Mouse (Mus musculus) forebrain, embryonic 15.5 days (tissue): ENCODE results near the gene Gtpbp10. TPM values are rescaled to one million over a fixed set of nuclear protein-coding genes. Genes with fewer than 3 reads are reported as not detected.

Source experiments
- ATAC-seq: fragments of 200-750 bp; cut with Nextera tagmentation; replicated peaks from 2 replicates; pipeline ENCODE4 v1.8.0; 2017; ENCODE audit warnings: mild to moderate bottlenecking, moderate TSS enrichment, moderate library complexity
- H3K27ac ChIP-seq: fragments of 300-500 bp; sonication (generic); replicated peaks from 2 replicates; pipeline ENCODE4 v1.5.1; 2015; ENCODE audit warnings: mild to moderate bottlenecking, inconsistent platforms
- H3K27me3 ChIP-seq: fragments of 300-500 bp; sonication (generic); 2 replicates; pipeline ENCODE4 v1.6.1; 2015; ENCODE audit warnings: inconsistent platforms
- H3K36me3 ChIP-seq: fragments of 300-500 bp; sonication (generic); 2 replicates; pipeline ENCODE4 v1.6.1; 2015; ENCODE audit warnings: mild to moderate bottlenecking, inconsistent platforms
- H3K4me1 ChIP-seq: fragments of 300-500 bp; sonication (generic); 2 replicates; pipeline ENCODE4 v1.6.1; 2015; ENCODE audit warnings: inconsistent platforms
- H3K4me2 ChIP-seq: fragments of 300-500 bp; sonication (generic); replicated peaks from 2 replicates; pipeline ENCODE4 v1.6.1; 2015; ENCODE audit warnings: mild to moderate bottlenecking, inconsistent platforms
- H3K4me3 ChIP-seq: fragments of 300-500 bp; sonication (generic); 2 replicates; pipeline ENCODE4 v1.5.1; 2015; ENCODE audit warnings: mild to moderate bottlenecking, inconsistent platforms
- H3K9ac ChIP-seq: fragments of 300-500 bp; sonication (generic); replicated peaks from 2 replicates; pipeline ENCODE4 v1.6.1; 2015; ENCODE audit warnings: mild to moderate bottlenecking, inconsistent platforms
- H3K9me3 ChIP-seq: fragments of 300-500 bp; sonication (generic); 2 replicates; pipeline ENCODE4 v1.6.1; 2016; ENCODE audit warnings: inconsistent platforms
- WGBS: fragments of 180-500 bp; shearing (Covaris S2); methylation state at CpG from one replicate; pipeline ENCODE4 v1.1.7; 2015; ENCODE audit warnings: mixed read lengths; 5-methylcytosine and 5-hydroxymethylcytosine counted together
- polyA plus RNA-seq: library from polyadenylated mRNA; unstranded; fragments of >200 nt; fragmentation: Nextera tagmentation; extraction: Ambion mirVana; gene quantifications from 2 replicates; pipeline ENCODE4 v1.2.1, GENCODE M21; 2015

The Gtpbp10 gene
- polyA plus RNA-seq, 1 experiment from 2014 or later = 27.9 TPM

DNA sequence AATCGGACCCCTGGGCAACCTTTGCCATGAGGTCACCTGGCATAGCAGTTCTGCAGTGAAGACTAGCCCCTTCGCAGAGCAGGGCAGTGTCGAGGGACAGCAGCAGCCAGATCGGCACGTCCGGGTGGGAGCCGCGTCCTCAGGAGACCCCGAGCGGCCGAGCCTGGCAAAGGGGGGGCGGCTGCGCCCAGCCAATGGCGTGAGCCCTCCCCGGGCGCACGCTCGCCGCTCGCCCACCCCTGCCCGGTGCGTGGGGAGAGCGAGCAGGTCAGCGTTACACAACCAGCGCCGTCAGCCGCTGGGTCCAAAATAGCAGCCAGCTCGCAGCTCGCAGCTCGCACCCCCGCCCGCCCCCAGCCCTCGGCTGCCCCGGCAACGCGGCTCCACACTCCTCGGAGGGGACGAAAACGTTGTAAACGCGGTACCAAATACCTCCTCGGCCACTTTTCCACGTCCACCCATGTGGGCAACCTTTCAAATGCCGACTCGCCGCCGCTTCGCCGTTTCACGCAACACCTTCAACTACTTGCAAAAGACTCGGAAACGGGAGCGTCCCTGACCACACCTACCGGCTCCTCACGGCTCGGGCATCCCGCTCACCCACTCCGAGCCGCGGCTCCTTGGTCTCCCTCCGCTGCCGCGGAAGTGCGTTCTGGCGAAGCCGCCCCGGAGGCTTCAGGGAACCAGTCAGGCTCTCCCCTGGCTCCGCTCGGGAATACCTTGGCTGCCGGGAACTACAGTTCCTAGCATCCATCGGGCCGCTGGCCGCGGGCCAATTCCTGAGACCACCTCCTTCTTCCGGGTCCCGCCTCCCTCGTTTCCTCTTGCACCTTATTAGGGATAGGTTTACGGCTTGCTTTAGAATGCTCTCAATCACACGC lies 44.9 kb downstream of the Gtpbp10 start, which contains the start of gene Cldn12:
Gene Cldn12 (minus strand): TSS at position 763 of the 881 bp plus-strand sequence.
- Histone ChIP-seq H3K4me1 (peaks cover 20% of the 10 kb centered on the region; the same call in 1 of the 2 replicates), H3K27ac (peak within 1 kb of the TSS; percentile 91), H3K9me3 (no peaks in the 10 kb centered on the region), H3K27me3 (no peaks in the 10 kb centered on the region), H3K36me3 (no peaks in the 10 kb centered on the region), H3K4me2 (peak within 1 kb of the TSS; percentile 81), H3K4me3 (peak within 1 kb of the TSS; percentile 66), H3K9ac (peak within 1 kb of the TSS; percentile 71)
- under 1% methylated on average over 79 of the region's 79 CpGs for WGBS
- peak; percentile 98 for ATAC-seq

DNA sequence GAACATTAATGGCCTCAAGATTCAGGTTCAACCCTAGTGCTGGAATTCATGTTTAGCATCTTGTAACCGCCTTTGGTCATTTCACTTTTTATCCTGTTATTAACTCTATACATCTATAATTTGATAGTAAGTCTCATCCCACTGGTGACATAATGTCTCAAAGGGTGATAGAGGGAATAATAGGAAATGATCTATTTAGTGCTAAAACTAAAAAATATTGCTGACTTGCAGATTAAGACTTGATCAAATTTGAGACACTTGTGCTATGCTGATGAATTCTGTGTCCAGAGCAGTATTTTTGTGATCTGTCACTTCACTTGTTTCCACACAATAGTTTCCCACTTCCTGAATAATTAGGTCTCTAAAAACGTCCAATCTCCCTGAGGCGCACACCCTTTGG lies 47.9 kb downstream of the Gtpbp10 start:
- Histone ChIP-seq H3K36me3 (no peaks in the 10 kb centered on the region), H3K4me1 (peaks cover 33% of the 10 kb centered on the region), H3K4me2 (no peak overlapping the region), H3K9me3 (no peaks in the 10 kb centered on the region), H3K27ac (no peak overlapping the region), H3K4me3 (no peak overlapping the region), H3K9ac (no peak overlapping the region), H3K27me3 (no peaks in the 10 kb centered on the region)
- WGBS = 65% methylated on average over 3 of the region's 3 CpGs
- ATAC-seq = no peak

DNA sequence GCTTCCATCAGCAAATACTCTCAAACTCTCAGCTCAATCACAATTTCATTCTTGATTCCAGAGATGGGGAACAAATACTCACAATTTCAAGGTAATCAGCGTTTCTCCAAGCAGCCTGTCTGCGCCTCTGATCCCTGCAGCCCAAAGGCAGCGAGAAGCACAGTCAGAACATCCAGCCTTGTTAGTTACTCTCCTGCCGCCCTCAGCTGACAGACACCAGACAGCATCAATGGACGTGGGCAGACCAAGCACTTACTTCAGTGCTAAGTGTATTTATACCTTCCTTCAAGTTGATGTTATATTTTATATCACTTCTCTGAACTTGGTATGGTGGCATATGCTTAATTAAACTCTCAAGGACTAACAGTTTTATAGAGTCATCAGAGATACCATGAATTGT lies 48.3 kb downstream of the Gtpbp10 start:
- H3K27me3 ChIP-seq = no peaks in the 10 kb centered on the region
- H3K36me3 ChIP-seq = no peaks in the 10 kb centered on the region
- H3K4me1 ChIP-seq = peaks cover 33% of the 10 kb centered on the region
- no peak for ATAC-seq
- H3K4me3 ChIP-seq = no peak overlapping the region
- no peak overlapping the region for H3K4me2 ChIP-seq
- no peaks in the 10 kb centered on the region for H3K9me3 ChIP-seq
- H3K9ac ChIP-seq = no peak overlapping the region
- H3K27ac ChIP-seq = no peak overlapping the region; the same call in 1 of the 2 replicates
- WGBS = 37% methylated on average over 5 of the region's 5 CpGs

DNA sequence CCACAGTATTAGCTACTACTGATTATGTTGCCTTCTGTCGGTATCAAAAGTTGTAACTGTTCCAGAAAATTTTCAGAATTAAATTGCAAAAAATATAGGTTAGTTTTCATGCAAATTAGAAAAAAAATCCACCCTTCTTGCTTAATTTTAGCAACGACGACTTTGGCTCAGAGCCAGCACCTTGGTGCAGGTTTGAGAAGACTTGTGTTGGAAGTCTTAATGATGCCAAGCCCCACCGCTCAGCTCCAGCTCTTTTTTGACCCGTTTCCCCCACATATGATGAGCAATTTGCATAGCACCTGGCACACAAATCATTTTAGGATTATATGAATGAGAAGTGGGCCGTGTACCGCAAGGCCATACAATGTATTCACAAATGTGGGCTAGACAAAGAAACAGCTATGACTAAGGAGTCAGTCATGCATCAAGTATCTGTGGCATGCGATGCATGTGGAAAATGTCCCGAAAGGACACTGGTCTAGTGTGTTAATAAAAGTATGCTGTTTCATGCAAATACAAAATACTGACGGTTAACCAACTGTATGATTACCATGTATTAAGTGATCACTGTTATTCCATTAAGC lies 48.9 kb downstream of the Gtpbp10 start:
- Histone ChIP-seq H3K4me2 (0 out of 2 replicates have a peak overlapping the region, but pooled peaks have one; percentile 13), H3K9ac (no peak overlapping the region), H3K27ac (no peak overlapping the region), H3K27me3 (no peaks in the 10 kb centered on the region), H3K4me1 (peaks cover 33% of the 10 kb centered on the region), H3K4me3 (no peak overlapping the region), H3K36me3 (no peaks in the 10 kb centered on the region), H3K9me3 (no peaks in the 10 kb centered on the region)
- WGBS = 20% methylated on average over 10 of the region's 10 CpGs
- ATAC-seq = no peak

DNA sequence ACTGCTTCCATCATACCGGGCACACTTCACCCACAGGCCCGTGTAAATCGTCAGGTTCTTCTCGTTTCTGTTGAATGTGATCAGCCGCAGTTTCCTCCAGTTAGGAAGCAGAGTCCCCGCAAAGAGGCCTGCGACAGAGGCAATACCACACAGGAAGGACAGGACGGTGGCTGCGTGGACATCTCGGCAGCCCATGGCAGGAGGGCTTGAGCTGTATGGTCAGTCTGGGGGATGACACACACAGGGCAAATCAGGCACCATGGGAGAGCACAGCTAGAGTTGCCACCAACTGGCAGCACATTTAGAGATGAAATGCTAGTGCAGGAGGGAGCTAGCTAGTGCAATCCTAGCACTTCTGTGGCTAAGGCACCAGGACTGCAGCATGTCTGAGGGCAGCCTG lies 51.1 kb downstream of the Gtpbp10 start:
- peak; percentile 17; the same call in 1 of the 2 replicates for ATAC-seq
- H3K9me3 ChIP-seq = no peaks in the 10 kb centered on the region
- H3K9ac ChIP-seq = no peak overlapping the region
- H3K27ac ChIP-seq = 0 out of 2 replicates have a peak overlapping the region, but pooled peaks have one; percentile 1
- H3K4me2 ChIP-seq = peak overlapping the region; percentile 17
- 65% methylated on average over 10 of the region's 10 CpGs for WGBS
- no peak overlapping the region for H3K4me3 ChIP-seq
- no peaks in the 10 kb centered on the region for H3K36me3 ChIP-seq
- peaks cover 30% of the 10 kb centered on the region for H3K4me1 ChIP-seq
- H3K27me3 ChIP-seq = no peaks in the 10 kb centered on the region

DNA sequence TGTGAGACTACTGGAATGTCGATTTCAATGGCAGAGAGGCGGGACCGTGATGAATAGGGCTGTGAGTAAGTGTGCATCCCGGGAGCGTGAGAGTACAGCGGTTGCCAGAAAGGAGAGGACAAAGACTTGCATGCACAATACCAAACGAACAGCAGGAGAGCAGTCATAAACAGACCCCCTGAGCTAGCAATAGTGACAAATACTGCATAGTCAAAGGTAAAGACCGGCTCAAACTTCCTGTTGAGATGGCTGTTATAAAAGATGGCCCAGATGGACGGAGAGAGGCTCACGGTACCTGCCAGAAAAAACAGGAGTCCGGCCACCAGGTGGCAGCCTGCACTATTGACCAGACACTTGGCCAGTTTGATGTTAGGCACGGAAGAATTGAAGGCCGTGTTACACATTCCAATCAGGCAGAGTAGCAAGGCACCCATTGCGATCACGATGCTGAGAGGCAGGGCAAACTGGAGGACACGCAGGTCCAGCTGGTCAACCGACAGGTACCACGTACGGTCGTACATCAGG lies 51.6 kb downstream of the Gtpbp10 start:
- Histone ChIP-seq H3K9ac (no peak overlapping the region), H3K9me3 (no peaks in the 10 kb centered on the region), H3K4me2 (peak overlapping the region; percentile 17), H3K4me3 (no peak overlapping the region), H3K36me3 (no peaks in the 10 kb centered on the region), H3K4me1 (peaks cover 33% of the 10 kb centered on the region), H3K27ac (0 out of 2 replicates have a peak overlapping the region, but pooled peaks have one; percentile 1), H3K27me3 (no peaks in the 10 kb centered on the region)
- WGBS = 17% methylated on average over 20 of the region's 20 CpGs
- ATAC-seq = peak; percentile 65

DNA sequence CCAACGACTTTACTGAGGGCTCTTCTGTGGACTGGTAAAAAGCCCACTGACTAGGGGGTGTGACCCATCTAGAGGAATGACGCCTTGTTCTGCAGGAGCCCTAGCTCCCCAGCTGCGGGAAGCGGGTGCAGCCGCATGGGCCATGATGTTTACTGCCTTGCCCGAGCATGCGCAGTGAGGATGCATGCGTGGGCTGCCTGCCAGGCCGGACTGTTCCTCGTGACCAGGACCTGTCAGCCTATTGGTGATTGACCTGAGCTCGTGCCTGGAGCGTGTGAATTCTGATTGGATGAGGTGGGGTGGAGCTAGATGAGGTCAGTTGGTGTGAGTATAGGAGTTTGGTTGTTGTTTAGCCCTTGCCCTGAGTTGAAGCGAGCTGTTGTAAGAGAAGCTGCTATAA lies 54.9 kb downstream of the Gtpbp10 start:
- Histone ChIP-seq H3K9me3 (no peaks in the 10 kb centered on the region), H3K4me1 (peaks cover 18% of the 10 kb centered on the region), H3K4me3 (no peak overlapping the region), H3K27ac (no peak overlapping the region), H3K27me3 (no peaks in the 10 kb centered on the region), H3K4me2 (no peak overlapping the region), H3K36me3 (no peaks in the 10 kb centered on the region), H3K9ac (no peak overlapping the region)
- ATAC-seq = no peak
- 90% methylated on average over 13 of the region's 13 CpGs for WGBS

DNA sequence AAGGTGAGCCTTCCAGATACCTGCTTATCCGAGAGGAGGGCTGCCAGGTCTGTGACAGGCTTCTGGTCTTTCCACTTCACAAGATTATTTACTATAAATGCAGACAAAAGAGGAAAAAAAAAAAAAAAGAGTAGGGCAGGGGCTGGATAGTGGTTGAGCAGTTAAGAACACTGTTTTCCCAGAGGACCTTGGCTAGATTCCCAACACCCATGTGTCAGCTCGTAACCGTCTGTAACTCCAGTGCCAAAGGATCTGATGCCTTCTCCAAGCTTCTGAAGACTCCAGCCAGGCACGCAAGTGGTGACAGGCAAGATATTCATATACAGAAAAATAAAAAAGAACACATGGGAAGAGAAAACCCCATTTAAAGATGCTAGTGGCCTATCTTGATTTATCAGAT lies 56.0 kb downstream of the Gtpbp10 start:
- peaks cover 18% of the 10 kb centered on the region for H3K4me1 ChIP-seq

DNA sequence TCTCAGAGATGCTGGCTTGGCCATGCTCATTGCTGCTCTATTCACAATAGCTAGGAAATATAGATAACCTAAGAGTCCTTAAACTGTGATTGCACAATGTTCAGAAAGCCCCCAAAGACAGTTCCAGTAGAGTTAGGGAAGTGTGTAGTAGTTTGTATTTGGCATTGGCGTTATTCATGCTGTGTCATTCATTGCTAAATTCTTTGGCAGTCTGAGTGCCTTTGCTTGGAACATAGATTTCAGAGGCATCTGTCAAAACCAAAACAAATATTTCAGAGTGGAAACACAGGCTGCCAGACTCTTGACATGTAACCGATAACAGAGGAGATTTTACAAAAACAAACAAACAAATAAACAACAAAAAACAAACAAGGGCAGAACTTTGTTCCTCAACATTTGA lies 57.8 kb downstream of the Gtpbp10 start:
- Histone ChIP-seq H3K27me3 (no peaks in the 10 kb centered on the region), H3K4me3 (no peak overlapping the region), H3K4me2 (no peak overlapping the region), H3K9ac (no peak overlapping the region), H3K36me3 (no peaks in the 10 kb centered on the region), H3K27ac (no peak overlapping the region), H3K4me1 (peaks cover 5% of the 10 kb centered on the region; the same call in 1 of the 2 replicates), H3K9me3 (no peaks in the 10 kb centered on the region)
- 0 out of 2 replicates have a peak, but pooled peaks have one; percentile 63 for ATAC-seq
- WGBS = 60% methylated on average over 2 of the region's 2 CpGs

More for the DNA sequence above, 56.0 kb downstream of the Gtpbp10 start:
- no peaks in the 10 kb centered on the region for H3K36me3 ChIP-seq
- no peak overlapping the region for H3K9ac ChIP-seq
- ATAC-seq = no peak
- no peaks in the 10 kb centered on the region for H3K27me3 ChIP-seq
- no peaks in the 10 kb centered on the region for H3K9me3 ChIP-seq
- WGBS = 49% methylated on average over 4 of the region's 4 CpGs
- H3K27ac ChIP-seq = no peak overlapping the region
- H3K4me3 ChIP-seq = no peak overlapping the region
- H3K4me2 ChIP-seq = no peak overlapping the region

DNA sequence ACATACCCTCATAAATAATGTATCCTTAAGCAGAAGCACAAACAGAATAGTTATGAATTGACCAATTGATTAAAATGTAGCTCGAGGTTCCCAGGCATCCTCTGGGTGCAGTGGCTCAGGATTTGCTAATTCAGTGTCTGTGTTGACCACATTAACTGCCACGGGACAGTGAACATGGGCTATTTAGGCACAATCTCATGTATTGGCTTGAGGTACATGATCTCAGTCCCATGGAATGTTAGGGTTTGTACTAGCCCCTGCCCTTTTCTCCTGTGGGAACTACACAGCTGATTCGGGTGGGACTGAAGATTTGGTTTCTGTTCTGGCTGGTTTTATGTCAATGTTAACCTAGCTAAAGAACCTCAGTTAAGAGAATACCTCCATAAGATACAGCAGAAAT lies 62.9 kb downstream of the Gtpbp10 start:
- Histone ChIP-seq H3K9ac (no peak overlapping the region), H3K9me3 (no peaks in the 10 kb centered on the region), H3K4me1 (peaks cover 2% of the 10 kb centered on the region; the same call in 1 of the 2 replicates), H3K4me3 (no peak overlapping the region), H3K27ac (no peak overlapping the region), H3K4me2 (no peak overlapping the region), H3K27me3 (0 out of 2 replicates have a peak, but pooled peaks cover 3% of the 10 kb centered on the region), H3K36me3 (no peaks in the 10 kb centered on the region)
- 41% methylated on average over 3 of the region's 3 CpGs for WGBS
- ATAC-seq = 0 out of 2 replicates have a peak, but pooled peaks have one; percentile 25

DNA sequence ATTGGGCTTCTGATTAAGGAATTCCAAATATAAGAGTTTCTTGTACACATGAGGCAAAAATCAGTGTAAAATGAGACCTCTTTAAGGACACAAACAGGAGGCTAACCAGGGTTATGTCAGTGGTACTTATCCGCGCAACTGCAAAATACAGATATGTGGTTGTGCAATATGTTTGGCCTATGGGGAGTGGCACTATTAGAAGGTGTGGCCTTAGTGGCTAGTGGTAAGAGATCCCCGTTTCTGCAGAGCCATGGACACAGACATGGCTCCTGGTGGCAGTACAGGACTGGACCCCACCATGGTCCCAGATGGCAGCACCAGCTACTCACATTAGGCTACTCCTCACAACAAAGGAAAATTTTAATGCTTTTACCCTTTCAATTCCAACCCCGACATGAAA lies 64.3 kb downstream of the Gtpbp10 start:
- Histone ChIP-seq H3K27me3 (0 out of 2 replicates have a peak, but pooled peaks cover 3% of the 10 kb centered on the region), H3K27ac (no peak overlapping the region), H3K9ac (no peak overlapping the region), H3K4me3 (no peak overlapping the region), H3K4me1 (peaks cover 2% of the 10 kb centered on the region; the same call in 1 of the 2 replicates), H3K36me3 (no peaks in the 10 kb centered on the region), H3K4me2 (no peak overlapping the region), H3K9me3 (no peaks in the 10 kb centered on the region)
- peak; percentile 28; the same call in 1 of the 2 replicates for ATAC-seq
- WGBS = 90% methylated on average over 4 of the region's 4 CpGs
